Mouse (Mus musculus) brown adipose tissue, adult 24 weeks (tissue): Measurements from ENCODE around the gene Zbtb17. TPM values are rescaled to one million over a fixed set of nuclear protein-coding genes. Genes with fewer than 3 reads are reported as not detected.

Experiments used
- H3K27ac ChIP-seq: fragments of 200-500 bp; replicated peaks from 2 replicates; pipeline ENCODE4 v1.5.1; 2012; ENCODE audit warnings: low read depth, mild to moderate bottlenecking, low read length
- H3K4me1 ChIP-seq: fragments of 200-500 bp; 2 replicates; pipeline ENCODE4 v1.6.1; 2012; ENCODE audit warnings: low read length, mixed read lengths; ENCODE audit not compliant: control insufficient read depth, insufficient read depth, insufficient read length
- H3K4me3 ChIP-seq: fragments of 200-500 bp; 2 replicates; pipeline ENCODE4 v1.5.1; 2012; ENCODE audit warnings: low read depth, mild to moderate bottlenecking, low read length, moderate library complexity; ENCODE audit not compliant: insufficient read depth
- polyA plus RNA-seq: library from polyadenylated mRNA; stranded (reverse); fragments of >200 nt; gene quantifications from 2 replicates; pipeline ENCODE4 v1.2.4, GENCODE M21; 2012; ENCODE audit not compliant: missing spikeins, insufficient read depth, insufficient read length

The Zbtb17 gene
- polyA plus RNA-seq, 1 experiment, result 5.1 TPM

- no peak overlapping the region for H3K4me3 ChIP-seq
- no peak overlapping the region for H3K27ac ChIP-seq
- no peaks in the 10 kb centered on the region for H3K4me1 ChIP-seq
These were observed 19.0 kb downstream of the Zbtb17 start for GRCm38 (mm10) chr4:141463472-141463871.

- H3K4me3 ChIP-seq, result no peak overlapping the region
- H3K27ac ChIP-seq, result no peak overlapping the region
- H3K4me1 ChIP-seq, result no peaks in the 10 kb centered on the region
These were observed 20.3 kb downstream of the Zbtb17 start for GRCm38 (mm10) chr4:141464722-141465121.

- no peak overlapping the region for H3K4me3 ChIP-seq
- no peaks in the 10 kb centered on the region for H3K4me1 ChIP-seq
- H3K27ac ChIP-seq, result no peak overlapping the region
These were observed 21.2 kb downstream of the Zbtb17 start for GRCm38 (mm10) chr4:141465512-141466288.

GRCm38 (mm10) chr4:141466289-141466795, 21.9 kb downstream of the Zbtb17 start:
- no peak overlapping the region for H3K4me3 ChIP-seq
- no peaks in the 10 kb centered on the region for H3K4me1 ChIP-seq
- no peak overlapping the region for H3K27ac ChIP-seq

- no peak overlapping the region for H3K4me3 ChIP-seq
- no peaks in the 10 kb centered on the region for H3K4me1 ChIP-seq
- no peak overlapping the region for H3K27ac ChIP-seq
These were observed 22.6 kb downstream of the Zbtb17 start for GRCm38 (mm10) chr4:141466844-141467580.

GRCm38 (mm10) chr4:141467581-141467927, 23.1 kb downstream of the Zbtb17 start:
- Histone ChIP-seq H3K27ac (no peak overlapping the region), H3K4me1 (no peaks in the 10 kb centered on the region), H3K4me3 (no peak overlapping the region)

GRCm38 (mm10) chr4:141468576-141468975, 24.1 kb downstream of the Zbtb17 start:
- Histone ChIP-seq H3K27ac (no peak overlapping the region), H3K4me1 (no peaks in the 10 kb centered on the region), H3K4me3 (no peak overlapping the region)

- Histone ChIP-seq H3K4me3 (no peak overlapping the region), H3K4me1 (no peaks in the 10 kb centered on the region)
These were observed 24.9 kb downstream of the Zbtb17 start for GRCm38 (mm10) chr4:141469343-141469742.

GRCm38 (mm10) chr4:141471491-141471890, 27.0 kb downstream of the Zbtb17 start:
- Histone ChIP-seq H3K4me1 (no peaks in the 10 kb centered on the region), H3K4me3 (no peak overlapping the region), H3K27ac (no peak overlapping the region)

More at GRCm38 (mm10) chr4:141469343-141469742, 24.9 kb downstream of the Zbtb17 start:
- H3K27ac ChIP-seq, result no peak overlapping the region

- no peak overlapping the region for H3K4me3 ChIP-seq
- H3K4me1 ChIP-seq, result no peaks in the 10 kb centered on the region
- no peak overlapping the region for H3K27ac ChIP-seq
These were observed 28.3 kb downstream of the Zbtb17 start for GRCm38 (mm10) chr4:141472641-141473321.

- no peak overlapping the region for H3K4me3 ChIP-seq
These were observed 30.0 kb downstream of the Zbtb17 start for GRCm38 (mm10) chr4:141474431-141474830.

GRCm38 (mm10) chr4:141477681-141478102, 33.2 kb downstream of the Zbtb17 start:
- H3K4me3 ChIP-seq, result no peak overlapping the region
- H3K27ac ChIP-seq, result peak overlapping the region; percentile 67
- H3K4me1 ChIP-seq, result no peaks in the 10 kb centered on the region

More at GRCm38 (mm10) chr4:141474431-141474830, 30.0 kb downstream of the Zbtb17 start:
- no peak overlapping the region for H3K27ac ChIP-seq
- H3K4me1 ChIP-seq, result no peaks in the 10 kb centered on the region

GRCm38 (mm10) chr4:141478225-141478624, 33.8 kb downstream of the Zbtb17 start:
- Histone ChIP-seq H3K4me1 (no peaks in the 10 kb centered on the region), H3K4me3 (no peak overlapping the region), H3K27ac (peak overlapping the region; percentile 67)

- Histone ChIP-seq H3K4me1 (no peaks in the 10 kb centered on the region), H3K27ac (peak overlapping the region; percentile 67; the same call in 1 of the 2 replicates), H3K4me3 (no peak overlapping the region)
These were observed 34.3 kb downstream of the Zbtb17 start for GRCm38 (mm10) chr4:141478794-141479193.

GRCm38 (mm10) chr4:141479411-141479810, 35.0 kb downstream of the Zbtb17 start:
- Histone ChIP-seq H3K4me1 (no peaks in the 10 kb centered on the region), H3K27ac (no peak overlapping the region), H3K4me3 (no peak overlapping the region)
